Mouse (Mus musculus) myocyte (in vitro differentiated cells): ENCODE results near the gene Klri1. TPM values are rescaled to one million over a fixed set of nuclear protein-coding genes. Genes with fewer than 3 reads are reported as not detected.

Experiments used
- H3K27me3 ChIP-seq: one replicate; pipeline ENCODE4 v1.6.1; 2011; ENCODE audit not compliant: control insufficient read depth, insufficient read depth, insufficient read length
- H3K36me3 ChIP-seq: one replicate; pipeline ENCODE4 v1.6.1; 2011; ENCODE audit not compliant: control insufficient read depth, insufficient read depth
- H3K4me2 ChIP-seq: one replicate; pipeline ENCODE4 v1.6.1; 2011; ENCODE audit warnings: low read depth, control low read depth
- H3K4me3 ChIP-seq: one replicate; pipeline ENCODE4 v1.5.1; 2011; ENCODE audit warnings: mild to moderate bottlenecking, control low read depth, moderate library complexity
- H3K79me2 ChIP-seq: one replicate; pipeline ENCODE4 v1.6.1; 2011; ENCODE audit not compliant: control insufficient read depth, insufficient read depth
- H3ac ChIP-seq: one replicate; pipeline ENCODE4 v1.6.1; 2011; ENCODE audit not compliant: control insufficient read depth, insufficient read length
- CEBPB ChIP-seq: IDR thresholded peaks from 2 replicates; pipeline ENCODE4 v1.6.1; 2011; ENCODE audit warnings: mild to moderate bottlenecking, moderate library complexity; ENCODE audit not compliant: poor library complexity, insufficient read depth, severe bottlenecking
- E2F4 ChIP-seq: IDR thresholded peaks from one replicate; pipeline ENCODE4 v1.6.1; 2011; ENCODE audit warnings: mild to moderate bottlenecking, control low read depth, moderate library complexity; ENCODE audit not compliant: insufficient read depth
- MAX ChIP-seq: IDR thresholded peaks from one replicate; pipeline ENCODE4 v1.6.1; 2011; ENCODE audit warnings: low read depth, mild to moderate bottlenecking, control low read depth
- MYOD1 ChIP-seq, 3 experiments: IDR thresholded peaks; one replicate each; pipeline ENCODE4 v1.6.1; 2011; ENCODE audit warnings: control low read depth in 2 of 3, low read depth in 2 of 3, mild to moderate bottlenecking in 2 of 3, moderate library complexity in 1 of 3; ENCODE audit not compliant: insufficient read length in 2 of 3, control insufficient read depth in 1 of 3
- MYOG ChIP-seq, 3 experiments: IDR thresholded peaks; one replicate each; pipeline ENCODE4 v1.6.1; 2011; ENCODE audit warnings: control low read depth in 2 of 3, low read depth in 2 of 3, mild to moderate bottlenecking in 2 of 3; ENCODE audit not compliant: insufficient read length in 2 of 3, control insufficient read depth in 1 of 3, insufficient read depth in 1 of 3
- POLR2A ChIP-seq: IDR thresholded peaks from one replicate; pipeline ENCODE4 v1.6.1; 2011; ENCODE audit warnings: low read depth, mild to moderate bottlenecking, control low read depth, moderate library complexity; ENCODE audit not compliant: insufficient read length
- POLR2AphosphoS2 ChIP-seq: IDR thresholded peaks from one replicate; pipeline ENCODE4 v1.6.1; 2011; ENCODE audit warnings: low read depth, control low read depth; ENCODE audit not compliant: insufficient read length
- REST ChIP-seq: IDR thresholded peaks from one replicate; pipeline ENCODE4 v1.6.1; 2011; ENCODE audit warnings: mild to moderate bottlenecking, control low read depth, moderate library complexity; ENCODE audit not compliant: insufficient read depth, insufficient read length
- SRF ChIP-seq: IDR thresholded peaks from one replicate; pipeline ENCODE4 v1.6.1; 2011; ENCODE audit warnings: low read depth; ENCODE audit not compliant: control insufficient read depth, insufficient read length
- TCF12 ChIP-seq: IDR thresholded peaks from one replicate; pipeline ENCODE4 v1.6.1; 2011; ENCODE audit warnings: mild to moderate bottlenecking, control low read depth; ENCODE audit not compliant: poor library complexity, insufficient read depth, severe bottlenecking
- TCF3 ChIP-seq: IDR thresholded peaks from one replicate; pipeline ENCODE4 v1.6.1; 2011; ENCODE audit warnings: low read depth, control low read depth; ENCODE audit not compliant: insufficient read length
- USF1 ChIP-seq: IDR thresholded peaks from one replicate; pipeline ENCODE4 v1.6.1; 2011; ENCODE audit warnings: low read depth, mild to moderate bottlenecking, control low read depth, moderate library complexity
- polyA plus RNA-seq: library from polyadenylated mRNA; unstranded; fragments of >200 nt; fragmentation: generic; extraction: Trizol; gene quantifications from one replicate; pipeline ENCODE4 v1.2.1, GENCODE M21; 2012; ENCODE audit warnings: missing spikeins

Gene Klri1
- polyA plus RNA-seq, 1 experiment, result not detected

DNA sequence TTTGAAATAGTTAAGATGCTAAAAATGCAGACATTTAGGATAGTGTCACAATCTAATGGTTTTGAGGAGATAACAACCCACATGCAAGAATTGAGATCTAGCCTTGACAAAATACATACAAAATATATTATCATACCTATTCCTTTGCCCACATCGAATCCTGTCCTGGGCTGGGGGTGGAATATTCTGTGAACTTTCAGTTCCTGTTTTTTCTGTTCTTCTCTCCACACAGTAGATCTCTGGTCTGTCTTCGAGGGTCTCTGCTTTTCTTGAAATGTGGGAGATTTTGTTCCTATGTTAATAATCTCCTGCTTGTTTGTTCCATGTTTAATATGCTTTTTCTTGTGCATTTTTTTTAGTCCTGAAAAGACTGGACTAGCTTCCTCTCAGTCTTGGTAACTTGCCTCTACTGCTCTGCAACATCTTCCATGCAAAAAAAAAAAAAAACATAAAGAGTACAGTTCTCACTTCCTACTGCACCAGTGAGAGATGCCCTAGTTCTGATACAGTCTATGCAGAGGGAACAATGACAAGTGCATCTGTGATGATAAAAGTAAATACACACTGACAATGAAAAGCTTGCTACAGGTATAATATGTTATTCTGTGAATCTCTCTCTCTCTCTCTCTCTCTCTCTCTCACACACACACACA is 23.3 kb upstream of the Klri1 start, which contains the start of gene Klri2:
Gene Klri2 (minus strand): TSS at position 416 of the 653 bp plus-strand sequence.
- Histone ChIP-seq H3K4me3 (no peak within 1 kb of the TSS), H3K36me3 (no peaks in the 10 kb centered on the region), H3K4me2 (no peak within 1 kb of the TSS), H3K79me2 (no peaks in the 10 kb centered on the region), H3ac (no peak within 1 kb of the TSS), H3K27me3 (no peaks in the 10 kb centered on the region)
- TF ChIP-seq REST, result no peak
- TF ChIP-seq TCF12, result no peak
- TF ChIP-seq USF1, result no peak
- TF ChIP-seq MYOD1 (IDR thresholded peaks at IDR 0.05; ENCODE audit: control insufficient read depth in 1 of 3, insufficient read length in 2 of 3, low read depth in 2 of 3), result no peak
- no peak for TF ChIP-seq POLR2A
- TF ChIP-seq MYOG (IDR thresholded peaks at IDR 0.05; ENCODE audit: control insufficient read depth in 1 of 3, insufficient read depth in 1 of 3, insufficient read length in 2 of 3, low read depth in 2 of 3), result no peak
- TF ChIP-seq MAX, result no peak
- TF ChIP-seq TCF3, result no peak
- no peak for TF ChIP-seq E2F4
- TF ChIP-seq CEBPB, result no peak
- TF ChIP-seq POLR2AphosphoS2, result no peak
- TF ChIP-seq SRF, result no peak

DNA sequence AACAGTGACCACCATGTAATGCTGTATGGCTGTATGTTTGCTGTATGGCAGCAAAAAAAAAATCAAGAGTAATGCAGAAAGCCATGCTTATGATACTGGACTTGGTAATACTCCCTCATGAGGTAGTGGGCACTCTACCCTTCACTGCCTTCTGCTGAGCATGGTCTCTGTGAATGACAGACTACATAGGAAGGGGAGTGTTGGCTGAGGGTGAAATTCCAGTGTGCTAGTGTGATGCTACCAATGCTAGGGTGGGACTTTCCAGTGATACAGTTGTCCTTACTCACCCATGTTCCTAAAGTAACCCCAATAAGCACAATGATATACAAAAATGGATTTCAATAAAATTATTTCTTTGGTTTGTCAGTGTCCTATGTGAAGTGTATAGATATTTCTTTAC is 19.5 kb upstream of the Klri1 start:
- Histone ChIP-seq H3ac (no peak overlapping the region), H3K79me2 (no peaks in the 10 kb centered on the region), H3K27me3 (no peaks in the 10 kb centered on the region), H3K4me2 (no peak overlapping the region), H3K4me3 (no peak overlapping the region), H3K36me3 (no peaks in the 10 kb centered on the region)
- TF ChIP-seq USF1 (no peak), MYOD1 (IDR thresholded peaks at IDR 0.05; ENCODE audit: control insufficient read depth in 1 of 3, insufficient read length in 2 of 3, low read depth in 2 of 3) (no peak), CEBPB (no peak), POLR2AphosphoS2 (no peak), REST (no peak), MAX (no peak), POLR2A (no peak), SRF (no peak), MYOG (IDR thresholded peaks at IDR 0.05; ENCODE audit: control insufficient read depth in 1 of 3, insufficient read depth in 1 of 3, insufficient read length in 2 of 3, low read depth in 2 of 3) (no peak), E2F4 (no peak), TCF12 (no peak), TCF3 (no peak)

- Histone ChIP-seq H3K79me2 (no peaks in the 10 kb centered on the region), H3ac (no peak overlapping the region), H3K27me3 (no peaks in the 10 kb centered on the region), H3K36me3 (no peaks in the 10 kb centered on the region), H3K4me3 (no peak overlapping the region), H3K4me2 (no peak overlapping the region)
- TF ChIP-seq TCF3 (no peak), USF1 (no peak), SRF (no peak), MYOD1 (IDR thresholded peaks at IDR 0.05; ENCODE audit: control insufficient read depth in 1 of 3, insufficient read length in 2 of 3, low read depth in 2 of 3) (no peak), POLR2A (no peak), CEBPB (no peak), POLR2AphosphoS2 (no peak), MAX (no peak), TCF12 (no peak), REST (no peak), MYOG (IDR thresholded peaks at IDR 0.05; ENCODE audit: control insufficient read depth in 1 of 3, insufficient read depth in 1 of 3, insufficient read length in 2 of 3, low read depth in 2 of 3) (no peak), E2F4 (no peak)
Observed at GRCm38 (mm10) chr6:129727237-129727636, 10.3 kb upstream of the Klri1 start.

- Histone ChIP-seq H3K36me3 (no peaks in the 10 kb centered on the region), H3K79me2 (no peaks in the 10 kb centered on the region), H3ac (no peak overlapping the region), H3K4me3 (no peak overlapping the region), H3K4me2 (no peak overlapping the region), H3K27me3 (no peaks in the 10 kb centered on the region)
- TF ChIP-seq REST (no peak), TCF3 (no peak), SRF (no peak), CEBPB (no peak), USF1 (no peak), POLR2AphosphoS2 (no peak), TCF12 (no peak), MAX (no peak), E2F4 (no peak), MYOD1 (IDR thresholded peaks at IDR 0.05; ENCODE audit: control insufficient read depth in 1 of 3, insufficient read length in 2 of 3, low read depth in 2 of 3) (no peak)
Observed at GRCm38 (mm10) chr6:129721390-129721789, 4.5 kb upstream of the Klri1 start.

DNA sequence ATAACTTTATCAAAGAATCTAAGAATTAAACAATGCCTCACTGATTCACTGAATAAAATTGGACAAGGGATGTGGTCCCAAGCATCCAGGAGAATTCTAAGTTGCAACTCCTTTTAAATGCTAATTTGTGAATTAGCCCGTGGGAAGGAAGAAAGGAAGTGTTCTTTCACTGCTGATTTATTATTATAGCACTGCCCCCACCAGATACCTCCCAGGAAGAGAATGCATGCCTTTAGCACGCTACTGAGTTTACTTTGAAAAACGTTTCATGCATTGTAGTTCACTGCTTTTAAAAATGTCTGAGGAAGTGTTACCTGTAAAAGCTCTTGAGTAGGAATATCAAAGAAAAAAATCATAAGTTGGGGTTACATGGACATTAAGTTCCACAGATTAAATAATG is 3.6 kb upstream of the Klri1 start:
- no peak overlapping the region for H3K4me3 ChIP-seq
- no peak overlapping the region for H3ac ChIP-seq
- H3K79me2 ChIP-seq, result no peaks in the 10 kb centered on the region
- no peaks in the 10 kb centered on the region for H3K27me3 ChIP-seq
- no peak overlapping the region for H3K4me2 ChIP-seq
- TF ChIP-seq SRF, result no peak
- TF ChIP-seq REST, result no peak
- no peak for TF ChIP-seq POLR2AphosphoS2
- no peak for TF ChIP-seq E2F4
- no peak for TF ChIP-seq POLR2A
- TF ChIP-seq CEBPB, result no peak
- TF ChIP-seq USF1, result no peak
- no peaks in the 10 kb centered on the region for H3K36me3 ChIP-seq
